Mouse (Mus musculus) hindbrain, embryonic 15.5 days (tissue): ENCODE data around the gene Hoxc5. TPM values are rescaled to one million over a fixed set of nuclear protein-coding genes. Genes with fewer than 3 reads are reported as not detected.

Source experiments
- ATAC-seq: fragments of 200-750 bp; cut with Nextera tagmentation; 2 replicates; pipeline ENCODE4 v1.8.0; 2017; ENCODE audit warnings: low read depth, moderate number of reproducible peaks, moderate TSS enrichment; ENCODE audit not compliant: low FRiP score
- H3K27ac ChIP-seq: fragments of 300-500 bp; sonication (generic); replicated peaks from 2 replicates; pipeline ENCODE4 v1.5.1; 2015; ENCODE audit warnings: mild to moderate bottlenecking, inconsistent platforms
- H3K27me3 ChIP-seq: fragments of 300-500 bp; sonication (generic); 2 replicates; pipeline ENCODE4 v1.6.1; 2015; ENCODE audit warnings: control low read depth, inconsistent platforms
- H3K36me3 ChIP-seq: fragments of 300-500 bp; sonication (generic); 2 replicates; pipeline ENCODE4 v1.6.1; 2015; ENCODE audit warnings: control low read depth, inconsistent platforms
- H3K4me1 ChIP-seq: fragments of 300-500 bp; sonication (generic); replicated peaks from 2 replicates; pipeline ENCODE4 v1.6.1; 2015; ENCODE audit warnings: control low read depth, inconsistent platforms
- H3K4me2 ChIP-seq: fragments of 300-500 bp; sonication (generic); 2 replicates; pipeline ENCODE4 v1.6.1; 2015; ENCODE audit warnings: moderate library complexity, mild to moderate bottlenecking, inconsistent platforms
- H3K4me3 ChIP-seq: fragments of 300-500 bp; sonication (generic); 2 replicates; pipeline ENCODE4 v1.5.1; 2015; ENCODE audit warnings: mild to moderate bottlenecking, inconsistent platforms
- H3K9ac ChIP-seq: fragments of 300-500 bp; sonication (generic); 2 replicates; pipeline ENCODE4 v1.6.1; 2015; ENCODE audit warnings: inconsistent platforms
- H3K9me3 ChIP-seq: fragments of 300-500 bp; sonication (generic); 2 replicates; pipeline ENCODE4 v1.6.1; 2016; ENCODE audit warnings: control low read depth, inconsistent platforms
- WGBS: fragments of 180-500 bp; shearing (Covaris S2); methylation state at CpG from one replicate; pipeline ENCODE4 v1.1.7; 2015; 5-methylcytosine and 5-hydroxymethylcytosine counted together
- polyA plus RNA-seq: library from polyadenylated mRNA; unstranded; fragments of >200 nt; fragmentation: Nextera tagmentation; extraction: Ambion mirVana; gene quantifications from 2 replicates; pipeline ENCODE4 v1.2.1, GENCODE M21; 2015

The Hoxc5 gene
- polyA plus RNA-seq, 1 experiment from 2014 or later, result 22.0 TPM

DNA sequence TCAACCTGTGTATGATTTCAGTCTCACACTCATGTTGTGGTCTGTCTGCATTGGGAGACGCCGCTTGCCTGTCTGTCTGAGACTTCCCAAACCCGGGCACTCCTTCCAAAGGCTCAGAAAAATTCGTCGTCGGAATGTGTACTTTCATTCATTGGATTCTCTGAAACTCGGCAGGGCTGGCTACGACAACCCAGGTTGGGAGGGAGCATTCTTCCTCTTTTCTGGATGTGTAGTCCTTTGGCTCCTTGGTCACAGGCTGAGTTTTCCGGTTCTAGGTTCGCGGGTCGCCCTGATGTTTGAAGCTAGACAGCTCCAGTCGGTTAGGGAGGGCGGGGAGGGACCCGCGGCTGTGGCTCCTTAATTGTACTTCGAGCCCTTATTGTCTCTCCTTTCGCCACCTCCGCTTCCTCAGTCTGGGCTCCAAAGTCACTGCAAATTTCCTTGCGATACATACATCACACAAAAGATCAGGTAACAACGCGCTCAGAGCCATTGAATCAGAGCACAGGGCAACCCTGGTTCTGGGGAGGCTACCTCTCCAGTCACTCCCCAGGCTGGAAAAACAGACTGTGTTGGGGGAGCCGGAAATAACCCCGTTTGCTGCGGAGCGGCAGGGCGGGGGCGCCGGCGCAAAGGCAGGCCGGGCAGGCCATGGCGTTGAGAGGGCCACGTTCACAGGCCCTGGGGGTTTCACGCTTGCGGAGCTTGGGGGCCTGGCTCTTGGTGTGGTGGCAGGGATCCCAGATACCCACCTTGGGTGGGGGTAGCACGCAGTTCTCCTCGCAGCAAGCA, 9.6 kb downstream of the Hoxc5 start:
- Histone ChIP-seq H3K9ac (no peak overlapping the region), H3K4me2 (no peak overlapping the region), H3K27me3 (peaks cover 90% of the 10 kb centered on the region), H3K9me3 (no peaks in the 10 kb centered on the region), H3K36me3 (no peaks in the 10 kb centered on the region), H3K4me1 (peaks cover 6% of the 10 kb centered on the region), H3K27ac (no peak overlapping the region), H3K4me3 (no peak overlapping the region)
- no peak for ATAC-seq
- under 1% methylated on average over 37 of the region's 37 CpGs for WGBS

DNA sequence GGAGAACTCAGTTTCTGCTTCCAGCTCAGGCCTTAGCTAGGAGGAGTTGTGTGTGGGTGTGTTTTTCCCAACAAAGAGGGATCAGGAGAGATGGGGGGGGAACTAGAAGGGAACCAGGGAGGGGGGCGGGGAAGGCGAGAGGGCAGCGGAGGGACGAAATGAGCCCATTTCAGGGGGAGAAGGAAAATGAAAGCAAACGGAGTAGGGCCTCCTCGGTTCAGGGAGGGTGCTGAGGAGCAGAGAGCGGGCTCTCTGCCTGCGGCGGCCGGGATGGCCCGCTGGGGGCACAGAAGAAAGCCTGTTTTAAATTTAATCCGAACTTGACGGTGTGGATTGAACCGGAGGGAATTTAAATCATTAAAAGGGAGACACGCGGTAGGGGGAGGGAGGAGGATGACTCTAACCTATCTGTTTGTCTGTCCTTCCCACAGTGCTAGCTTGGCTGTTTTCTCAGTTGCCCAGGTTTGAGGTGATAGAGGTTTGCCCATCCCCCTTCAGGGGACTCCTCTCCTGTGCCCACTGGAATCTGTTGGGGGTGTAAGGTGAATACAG, 10.3 kb downstream of the Hoxc5 start:
- ATAC-seq, result no peak
- H3K4me2 ChIP-seq, result no peak overlapping the region

DNA sequence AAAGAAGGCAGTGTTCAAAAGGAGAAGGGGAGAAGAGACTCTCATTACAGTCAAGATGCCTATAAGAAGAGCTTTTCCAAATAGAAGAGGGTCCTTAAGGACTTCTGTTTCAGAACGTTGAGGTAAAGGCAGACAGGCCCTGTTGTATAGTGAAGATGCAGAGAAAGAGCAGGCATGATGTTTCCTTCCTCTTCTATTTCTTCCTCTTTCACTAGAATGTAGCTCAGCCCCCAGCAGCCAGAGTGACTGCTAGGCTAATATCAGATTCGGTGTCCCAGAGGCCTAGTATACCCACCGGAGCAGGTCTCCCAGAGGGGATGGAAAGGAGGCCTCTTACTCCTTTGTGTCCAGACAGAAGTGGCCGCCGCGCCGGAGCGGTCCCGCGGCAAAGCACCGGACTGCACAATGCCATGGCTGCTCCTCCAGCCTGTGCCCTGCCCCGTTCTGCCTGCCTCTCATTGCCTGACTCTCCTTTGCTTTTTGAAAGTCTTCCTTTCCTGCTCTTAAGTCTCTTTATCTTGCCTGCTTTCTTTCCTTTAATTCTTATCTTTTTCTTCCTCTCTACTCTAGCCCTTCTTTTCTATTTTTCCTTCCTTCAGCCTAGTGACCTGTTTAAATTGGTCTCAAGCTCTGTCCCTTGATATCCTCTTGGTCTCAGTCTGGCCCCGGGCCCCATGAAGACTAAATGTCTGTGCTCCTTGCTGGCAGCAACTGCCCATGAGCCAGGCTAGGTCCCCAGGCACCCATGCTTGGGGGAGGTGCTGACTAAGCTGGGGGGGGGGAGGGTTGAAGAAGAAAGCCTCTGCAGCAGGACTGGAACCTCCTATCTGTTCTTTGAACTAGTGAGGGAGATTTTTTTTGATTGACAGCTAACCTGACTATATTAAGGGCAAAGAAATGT, 11.6 kb downstream of the Hoxc5 start:
- no peak overlapping the region for H3K9ac ChIP-seq
- no peak overlapping the region for H3K27ac ChIP-seq
- no peaks in the 10 kb centered on the region for H3K36me3 ChIP-seq
- H3K4me3 ChIP-seq, result no peak overlapping the region
- H3K9me3 ChIP-seq, result no peaks in the 10 kb centered on the region
- 3% methylated on average over 13 of the region's 13 CpGs for WGBS
- H3K27me3 ChIP-seq, result peaks cover 90% of the 10 kb centered on the region
- peaks cover 9% of the 10 kb centered on the region for H3K4me1 ChIP-seq
- no peak overlapping the region for H3K4me2 ChIP-seq
- ATAC-seq, result no peak

More for the DNA sequence above, 10.3 kb downstream of the Hoxc5 start:
- Histone ChIP-seq H3K9ac (no peak overlapping the region), H3K4me1 (peaks cover 9% of the 10 kb centered on the region), H3K27ac (no peak overlapping the region), H3K27me3 (peaks cover 90% of the 10 kb centered on the region), H3K36me3 (no peaks in the 10 kb centered on the region), H3K9me3 (no peaks in the 10 kb centered on the region), H3K4me3 (no peak overlapping the region)
- WGBS, result under 1% methylated on average over 16 of the region's 16 CpGs

DNA sequence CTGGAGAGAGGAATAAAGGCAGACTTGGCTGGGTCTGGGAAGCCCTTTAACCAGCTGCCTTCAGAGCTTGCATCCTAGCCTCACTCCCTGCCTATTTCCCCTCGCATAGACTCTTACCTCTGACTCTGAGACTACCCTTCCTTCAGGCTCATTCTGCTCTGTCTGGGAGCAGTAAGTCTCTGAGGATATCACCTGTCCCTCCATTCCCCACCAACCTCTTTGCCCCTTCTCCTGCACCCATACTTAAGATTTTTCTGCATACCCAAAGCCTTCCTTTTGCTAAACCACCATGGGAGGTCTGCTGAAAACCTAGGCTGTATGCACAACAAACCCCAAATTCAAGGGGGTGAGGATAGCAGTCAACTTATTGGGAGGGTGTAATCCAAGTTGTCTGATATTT, 12.7 kb downstream of the Hoxc5 start:
- Histone ChIP-seq H3K27me3 (peaks cover 90% of the 10 kb centered on the region), H3K4me2 (no peak overlapping the region), H3K4me1 (peaks cover 9% of the 10 kb centered on the region), H3K9me3 (no peaks in the 10 kb centered on the region), H3K9ac (no peak overlapping the region), H3K36me3 (no peaks in the 10 kb centered on the region), H3K4me3 (no peak overlapping the region), H3K27ac (no peak overlapping the region)
- 0% methylated on average over 1 of the region's 1 CpGs for WGBS
- no peak for ATAC-seq

DNA sequence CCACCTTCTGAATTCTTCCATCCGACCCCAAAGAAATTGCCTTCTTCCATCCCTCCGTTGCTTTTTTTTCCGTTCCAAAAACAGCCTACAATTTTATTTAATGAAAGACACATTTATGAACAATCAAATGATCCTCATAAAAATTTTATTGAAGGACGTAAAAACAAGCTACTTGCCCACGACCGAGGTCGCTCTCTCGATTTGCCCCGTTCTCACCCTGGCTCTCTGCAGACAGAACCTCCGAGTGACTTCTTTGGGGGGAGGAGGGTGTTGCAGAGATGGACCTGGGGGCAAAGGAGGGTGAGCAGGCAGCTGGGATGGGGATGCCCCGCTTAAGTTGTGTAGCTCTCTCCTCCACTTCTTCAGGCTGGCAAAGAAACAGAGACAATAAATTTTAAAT, 13.1 kb downstream of the Hoxc5 start:
- Histone ChIP-seq H3K27ac (no peak overlapping the region), H3K27me3 (peaks cover 90% of the 10 kb centered on the region), H3K9ac (no peak overlapping the region), H3K4me1 (peaks cover 9% of the 10 kb centered on the region), H3K4me2 (no peak overlapping the region), H3K36me3 (no peaks in the 10 kb centered on the region), H3K9me3 (no peaks in the 10 kb centered on the region), H3K4me3 (no peak overlapping the region)
- ATAC-seq, result no peak
- WGBS, result 2% methylated on average over 11 of the region's 11 CpGs

DNA sequence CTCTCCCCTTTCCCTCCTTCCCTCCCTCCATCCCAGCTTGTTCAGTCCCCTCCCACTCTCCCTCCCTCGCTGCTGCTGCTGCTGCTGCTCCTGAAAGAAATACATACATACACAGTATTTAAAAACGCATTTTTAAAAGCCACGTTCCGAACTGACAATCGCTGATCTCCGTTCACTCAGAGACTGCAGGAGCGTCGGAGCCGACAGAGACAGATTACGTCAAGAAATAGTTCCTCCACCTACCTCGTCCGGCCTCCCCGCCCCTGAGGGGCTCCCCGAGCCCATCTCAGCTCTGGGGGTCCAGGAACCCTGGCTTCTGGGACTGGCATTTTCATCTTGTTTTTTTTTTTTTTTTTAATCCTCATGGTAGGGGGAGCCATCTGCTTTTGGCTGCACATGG, 13.7 kb downstream of the Hoxc5 start:
- H3K36me3 ChIP-seq, result no peaks in the 10 kb centered on the region
- H3K9me3 ChIP-seq, result no peaks in the 10 kb centered on the region
- H3K4me2 ChIP-seq, result peak overlapping the region; percentile 35
- H3K9ac ChIP-seq, result no peak overlapping the region
- H3K27ac ChIP-seq, result no peak overlapping the region
- peaks cover 9% of the 10 kb centered on the region for H3K4me1 ChIP-seq
- no peak for ATAC-seq
- WGBS, result 2% methylated on average over 14 of the region's 14 CpGs
- peaks cover 90% of the 10 kb centered on the region for H3K27me3 ChIP-seq
- no peak overlapping the region; the same call in 1 of the 2 replicates for H3K4me3 ChIP-seq

DNA sequence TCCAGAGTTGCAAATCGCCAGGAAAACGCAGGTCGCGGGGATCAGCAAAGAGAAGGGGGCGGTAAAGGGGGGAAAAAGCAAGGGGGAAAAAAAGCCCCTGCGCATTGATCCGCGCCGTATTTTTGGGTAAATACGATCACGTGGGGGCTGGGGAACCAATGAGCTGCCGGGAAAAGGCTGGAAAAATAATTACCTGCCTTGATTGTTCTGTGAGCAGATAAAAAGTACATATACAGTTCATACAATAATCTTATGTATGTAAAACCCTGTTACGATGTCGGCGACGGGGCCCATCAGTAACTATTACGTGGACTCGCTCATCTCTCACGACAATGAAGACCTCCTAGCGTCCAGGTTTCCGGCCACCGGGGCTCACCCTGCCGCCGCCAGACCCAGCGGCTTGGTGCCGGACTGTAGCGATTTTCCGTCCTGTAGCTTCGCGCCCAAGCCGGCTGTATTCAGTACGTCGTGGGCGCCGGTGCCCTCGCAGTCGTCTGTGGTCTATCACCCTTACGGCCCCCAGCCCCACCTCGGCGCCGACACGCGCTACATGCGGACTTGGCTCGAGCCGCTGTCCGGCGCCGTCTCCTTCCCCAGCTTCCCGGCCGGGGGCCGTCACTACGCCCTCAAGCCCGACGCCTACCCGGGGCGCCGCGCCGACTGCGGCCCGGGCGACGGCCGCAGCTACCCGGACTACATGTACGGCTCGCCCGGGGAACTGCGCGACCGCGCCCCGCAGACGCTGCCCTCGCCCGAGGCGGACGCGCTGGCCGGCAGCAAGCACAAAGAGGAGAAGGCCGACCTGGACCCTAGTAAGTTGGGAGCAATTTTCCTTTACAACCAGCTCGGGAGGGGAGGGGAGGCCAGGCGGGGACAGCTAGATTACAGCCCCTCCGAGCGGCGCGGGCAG, 14.4 kb downstream of the Hoxc5 start:
- Histone ChIP-seq H3K27me3 (peaks cover 91% of the 10 kb centered on the region), H3K27ac (no peak overlapping the region)

DNA sequence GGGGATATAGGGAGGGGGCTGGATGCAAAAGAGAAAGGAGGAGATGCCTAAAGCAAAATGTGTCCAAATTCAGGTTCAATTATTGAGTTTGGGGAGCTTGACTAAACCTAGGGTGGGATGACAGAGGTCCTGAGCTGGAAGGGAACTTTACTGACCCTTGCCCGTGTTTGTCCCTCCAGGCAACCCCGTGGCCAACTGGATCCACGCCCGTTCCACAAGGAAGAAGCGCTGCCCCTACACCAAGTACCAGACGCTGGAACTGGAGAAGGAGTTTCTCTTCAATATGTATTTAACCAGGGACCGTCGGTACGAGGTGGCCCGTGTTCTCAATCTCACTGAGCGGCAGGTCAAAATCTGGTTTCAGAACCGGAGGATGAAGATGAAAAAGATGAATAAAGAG, 16.5 kb downstream of the Hoxc5 start:
- ATAC-seq, result no peak
- Histone ChIP-seq H3K9ac (no peak overlapping the region), H3K9me3 (no peaks in the 10 kb centered on the region), H3K36me3 (no peaks in the 10 kb centered on the region), H3K27me3 (peaks cover 97% of the 10 kb centered on the region), H3K4me3 (no peak overlapping the region), H3K27ac (no peak overlapping the region), H3K4me1 (peaks cover 9% of the 10 kb centered on the region), H3K4me2 (no peak overlapping the region)
- 2% methylated on average over 12 of the region's 12 CpGs for WGBS

More for the DNA sequence above, 14.4 kb downstream of the Hoxc5 start:
- H3K4me3 ChIP-seq, result peak overlapping the region; percentile 15
- ATAC-seq, result no peak
- H3K4me2 ChIP-seq, result peak overlapping the region; percentile 35
- H3K9ac ChIP-seq, result no peak overlapping the region
- no peaks in the 10 kb centered on the region for H3K36me3 ChIP-seq
- no peaks in the 10 kb centered on the region for H3K9me3 ChIP-seq
- peaks cover 9% of the 10 kb centered on the region for H3K4me1 ChIP-seq
- WGBS, result under 1% methylated on average over 88 of the region's 88 CpGs

DNA sequence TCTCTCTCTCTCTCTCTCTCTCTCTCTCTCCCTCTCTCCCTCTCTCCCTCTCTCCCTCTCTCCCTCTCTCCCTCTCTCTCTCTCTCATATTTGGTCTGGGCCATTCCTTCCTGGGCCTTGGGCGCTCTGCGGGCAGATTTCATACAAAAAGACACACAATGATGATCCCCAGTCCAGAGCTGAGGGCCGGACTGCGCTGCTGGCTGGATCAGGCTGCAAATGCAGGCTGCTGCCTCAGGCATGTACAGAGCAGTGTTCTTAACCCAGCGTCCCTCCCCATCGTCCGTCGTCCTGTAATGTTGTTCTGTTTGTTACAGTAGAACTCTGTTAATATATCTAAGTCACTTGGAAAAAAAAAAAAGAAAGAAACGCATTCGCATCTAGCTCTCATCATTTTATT, 17.3 kb downstream of the Hoxc5 start:
- no peak overlapping the region for H3K27ac ChIP-seq

DNA sequence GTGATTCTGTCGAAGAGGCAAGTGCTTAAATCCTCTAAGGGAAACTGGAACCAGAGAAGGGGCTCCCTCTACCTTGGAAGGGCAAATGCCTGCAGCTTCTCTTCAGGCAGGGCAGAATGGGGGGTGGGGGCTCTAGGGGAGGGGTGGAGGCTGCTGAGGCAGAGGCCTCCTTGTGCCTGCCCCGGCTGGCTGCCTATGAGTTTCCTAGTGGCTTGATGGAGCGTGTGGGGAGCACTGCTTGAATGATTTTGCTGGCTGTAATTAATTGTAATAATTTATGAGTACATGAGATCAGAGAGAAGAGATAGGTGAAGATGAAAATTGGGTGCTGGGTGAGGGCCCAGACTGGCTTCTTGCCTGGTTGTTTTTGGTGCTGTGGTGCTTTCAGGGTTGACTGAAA, 17.7 kb downstream of the Hoxc5 start:
- Histone ChIP-seq H3K9ac (no peak overlapping the region), H3K9me3 (no peaks in the 10 kb centered on the region)

More for the DNA sequence above, 17.3 kb downstream of the Hoxc5 start:
- under 1% methylated on average over 10 of the region's 10 CpGs for WGBS
- Histone ChIP-seq H3K4me2 (no peak overlapping the region), H3K9ac (no peak overlapping the region), H3K9me3 (no peaks in the 10 kb centered on the region), H3K27me3 (peaks cover 97% of the 10 kb centered on the region), H3K4me1 (peaks cover 9% of the 10 kb centered on the region), H3K4me3 (no peak overlapping the region), H3K36me3 (no peaks in the 10 kb centered on the region)
- ATAC-seq, result no peak

DNA sequence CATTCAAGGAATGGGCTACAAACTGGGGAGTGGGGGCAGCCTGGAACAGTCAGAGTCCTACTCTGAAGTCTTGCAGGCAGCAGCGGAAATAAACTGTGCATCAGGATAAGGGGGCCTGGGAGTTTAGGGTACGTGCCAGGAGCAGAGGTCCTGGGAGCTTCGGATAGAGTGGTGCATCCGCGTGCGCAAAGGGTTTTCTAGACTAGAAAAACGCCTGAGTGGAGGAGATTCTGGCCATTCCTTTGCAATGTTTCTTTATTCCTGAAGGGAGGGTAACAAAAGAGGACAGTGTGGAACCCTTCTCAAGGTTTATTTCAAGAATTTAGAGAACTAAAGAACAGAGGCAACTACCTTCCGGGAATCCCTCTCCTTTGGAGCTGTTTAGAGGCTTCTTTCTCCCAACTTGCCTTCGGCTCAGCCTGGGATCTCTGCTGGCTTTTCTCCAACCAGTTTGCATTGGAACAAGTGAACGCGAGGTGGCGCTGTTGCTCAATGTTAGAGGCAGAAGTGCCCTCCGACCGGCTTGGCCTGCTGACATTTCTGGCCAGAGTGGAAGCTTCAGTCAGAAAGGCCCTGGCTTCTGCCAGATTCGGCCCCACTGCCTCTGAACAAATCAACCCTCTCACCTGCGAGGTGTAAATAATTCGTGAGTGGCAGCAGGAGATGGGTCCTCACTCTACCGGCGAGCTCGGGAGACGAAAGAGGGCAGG, 20.0 kb downstream of the Hoxc5 start:
- Histone ChIP-seq H3K4me1 (peaks cover 5% of the 10 kb centered on the region), H3K27me3 (peaks cover 96% of the 10 kb centered on the region), H3K4me3 (no peak overlapping the region), H3K9me3 (no peaks in the 10 kb centered on the region), H3K27ac (no peak overlapping the region), H3K4me2 (no peak overlapping the region), H3K36me3 (no peaks in the 10 kb centered on the region), H3K9ac (no peak overlapping the region)
- ATAC-seq, result no peak
- WGBS, result 3% methylated on average over 21 of the region's 21 CpGs

More for the DNA sequence above, 17.7 kb downstream of the Hoxc5 start:
- H3K4me2 ChIP-seq, result no peak overlapping the region
- H3K36me3 ChIP-seq, result no peaks in the 10 kb centered on the region
- 8% methylated on average over 3 of the region's 3 CpGs for WGBS
- no peak for ATAC-seq
- no peak overlapping the region for H3K27ac ChIP-seq
- H3K4me3 ChIP-seq, result no peak overlapping the region
- H3K27me3 ChIP-seq, result peaks cover 97% of the 10 kb centered on the region
- peaks cover 9% of the 10 kb centered on the region for H3K4me1 ChIP-seq
